Mouse (Mus musculus) cerebellum, adult 9-11 months (tissue): ENCODE data around the gene Tent2.
A peak's percentile ranks its signal among the peaks of the same experiment; 100 is the strongest.

Experiments
- DNase-seq: peaks from one replicate; pipeline ENCODE4 v3.0.0; 2022

Gene Tent2

GRCm38 (mm10) chr13:93138059-93138458, 54.1 kb downstream of the Tent2 start:
- DNase-seq: no peak

GRCm38 (mm10) chr13:93137098-93137497, 55.1 kb downstream of the Tent2 start:
- DNase-seq: peak; percentile 50

- DNase-seq: no peak
Observed at GRCm38 (mm10) chr13:93136251-93136650, 55.9 kb downstream of the Tent2 start.

DNA sequence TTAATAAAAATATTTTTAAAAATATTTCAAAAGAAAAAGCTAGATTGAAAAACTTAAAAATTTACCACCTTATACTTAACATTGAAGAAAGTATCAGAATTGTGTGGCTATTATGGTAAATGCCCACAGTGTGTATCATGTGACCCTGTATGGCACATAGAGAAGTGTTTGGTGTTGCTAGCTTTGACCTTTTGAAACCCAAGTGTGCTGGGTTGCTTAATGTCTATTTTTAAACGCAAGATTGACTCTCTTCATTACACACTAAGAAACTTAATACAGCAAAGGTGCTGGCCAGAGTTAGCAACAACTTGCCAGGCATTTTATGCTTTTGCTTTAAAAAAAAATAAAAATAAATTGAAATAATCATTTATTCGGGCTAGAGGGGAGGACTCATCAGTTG, 56.7 kb downstream of the Tent2 start:
- DNase-seq: no peak

GRCm38 (mm10) chr13:93130674-93131073, 61.5 kb downstream of the Tent2 start:
- DNase-seq: no peak

GRCm38 (mm10) chr13:93128961-93129360, 63.2 kb downstream of the Tent2 start:
- no peak for DNase-seq

GRCm38 (mm10) chr13:93128111-93128860, 63.9 kb downstream of the Tent2 start:
- no peak for DNase-seq

GRCm38 (mm10) chr13:93122321-93122720, 69.9 kb downstream of the Tent2 start:
- no peak for DNase-seq

DNA sequence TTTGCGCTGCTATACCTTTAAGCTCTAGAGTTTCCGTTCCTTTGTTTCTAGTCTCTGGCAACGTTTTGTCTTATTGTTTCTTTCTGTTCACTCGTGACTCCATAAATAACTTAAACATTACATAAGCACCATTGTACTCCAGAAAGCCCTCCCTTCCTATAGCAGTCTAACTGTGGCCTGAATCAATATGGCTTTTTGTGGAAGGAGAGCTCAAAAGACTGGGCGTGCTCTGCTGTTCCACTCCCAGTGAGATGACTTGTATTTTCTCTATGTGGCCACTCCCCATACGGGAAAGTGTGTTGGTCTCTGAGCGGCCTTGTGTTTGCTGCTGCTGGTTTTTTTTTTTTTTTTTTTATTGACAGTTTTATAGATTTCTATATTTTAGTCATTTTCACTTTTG, 74.9 kb downstream of the Tent2 start:
- no peak for DNase-seq

DNA sequence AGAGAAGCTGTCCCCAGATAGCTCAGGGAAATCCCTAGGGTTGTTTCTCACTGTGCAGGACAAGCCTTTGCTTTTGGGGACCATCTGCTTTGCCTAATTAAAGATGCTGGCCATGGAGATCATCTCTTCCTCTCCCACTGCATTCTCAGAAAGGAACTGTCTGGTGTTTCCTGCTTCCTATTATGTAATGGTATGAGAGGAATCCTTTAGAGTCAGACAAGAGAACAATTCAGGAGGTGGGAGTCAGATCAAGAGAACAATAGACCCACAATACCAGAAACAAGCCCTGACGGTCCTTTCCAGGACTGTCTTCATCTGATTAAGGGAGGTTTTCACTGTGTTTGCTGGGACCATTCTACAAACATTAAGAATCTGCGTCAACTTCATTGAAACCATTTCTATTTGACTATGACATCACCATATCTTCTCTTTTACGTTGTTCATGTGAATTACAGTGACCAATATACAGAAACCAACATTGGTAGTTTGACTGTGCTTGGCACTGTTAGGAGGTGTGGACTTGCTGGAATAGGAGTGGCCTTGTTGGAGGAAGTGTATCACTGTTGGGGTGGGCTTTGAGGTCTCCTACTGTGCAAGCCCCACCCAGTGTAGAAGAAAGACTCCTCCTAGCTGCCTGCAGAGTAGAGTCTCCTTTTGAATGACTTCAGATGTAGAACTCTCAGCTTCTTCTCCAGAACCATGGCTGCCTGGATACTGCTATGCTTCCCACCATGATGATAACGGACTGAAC, 89.7 kb downstream of the Tent2 start:
- DNase-seq: no peak

- no peak for DNase-seq
Observed at GRCm38 (mm10) chr13:93098596-93098995, 93.6 kb downstream of the Tent2 start.

DNA sequence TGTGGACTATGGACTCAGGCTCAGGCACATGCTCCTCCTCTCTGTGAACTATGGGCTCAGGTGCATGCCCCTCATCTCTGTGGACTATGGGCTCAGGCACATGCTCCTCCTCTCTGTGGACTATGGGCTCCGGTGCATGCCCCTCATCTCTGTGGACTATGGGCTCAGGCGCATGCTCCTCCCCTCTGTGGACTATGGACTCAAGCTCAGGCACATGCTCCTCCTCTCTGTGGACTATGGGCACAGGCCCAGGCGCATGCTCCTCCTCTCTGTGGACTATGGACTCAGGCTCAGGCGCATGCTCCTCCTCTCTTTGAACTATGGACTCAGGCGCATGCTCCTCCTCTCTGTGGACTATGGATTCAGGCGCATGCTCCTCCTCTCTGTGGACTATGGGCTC, 95.5 kb downstream of the Tent2 start:
- DNase-seq: no peak
